Mouse (Mus musculus) kidney, postnatal 36 days (tissue): ENCODE measurements at regions not wholly inside any gene's neighbourhood (a gene's known extent, or its start where the extent isn't known, plus 50 kb on each side); places are given as distances from the start of the nearest gene placed in this dataset.

Experiments used
- DNase-seq, 2 experiments: peaks; one replicate each; pipeline ENCODE4 v3.0.0; 2021 to 2022; ENCODE audit warnings: mixed read lengths in 2 of 2

DNA sequence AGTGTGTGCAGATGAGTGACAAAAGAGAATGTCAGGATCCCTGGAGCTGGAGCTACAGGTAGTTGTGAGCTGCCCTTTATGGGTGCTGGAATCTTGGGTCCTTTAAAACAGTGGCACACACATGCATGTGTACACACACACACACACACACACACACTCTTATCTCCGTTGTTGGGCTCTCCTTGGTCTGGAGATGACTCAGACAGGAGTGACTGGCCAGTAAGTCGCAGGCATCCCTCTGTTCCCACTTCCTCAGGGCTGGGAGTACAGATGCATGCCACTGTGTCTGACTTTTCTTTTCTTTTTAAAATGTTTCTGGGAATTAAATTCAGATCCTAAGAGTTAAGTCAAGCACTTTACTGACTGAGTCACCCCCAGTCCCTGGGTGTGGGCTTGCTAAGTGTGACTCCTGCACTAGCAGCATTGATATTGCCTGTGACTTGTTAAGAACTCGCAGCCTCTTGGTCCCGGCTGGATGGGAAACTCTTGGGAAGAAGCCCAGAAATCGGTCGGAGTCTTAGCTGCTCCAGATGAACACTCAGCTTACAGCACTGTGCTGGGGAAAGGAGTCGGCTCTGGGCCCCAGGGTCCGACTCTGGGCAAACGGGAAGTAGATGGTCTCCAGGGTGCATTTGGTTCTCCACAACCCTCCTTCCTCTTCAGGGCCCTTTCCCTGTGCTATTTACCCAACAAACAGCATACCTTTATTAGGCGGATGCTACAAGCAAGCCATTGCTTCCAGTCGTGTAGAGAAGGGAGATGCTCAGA is 233.0 kb upstream of the Cxcr4 start:
- DNase-seq, result no peak

- DNase-seq, result peak; percentile 73 to 90
Observed at GRCm38 (mm10) chr1:128824235-128824634, 232.1 kb upstream of the Cxcr4 start.

GRCm38 (mm10) chr1:128821991-128822390 is 229.9 kb upstream of the Cxcr4 start:
- DNase-seq, result no peak

DNA sequence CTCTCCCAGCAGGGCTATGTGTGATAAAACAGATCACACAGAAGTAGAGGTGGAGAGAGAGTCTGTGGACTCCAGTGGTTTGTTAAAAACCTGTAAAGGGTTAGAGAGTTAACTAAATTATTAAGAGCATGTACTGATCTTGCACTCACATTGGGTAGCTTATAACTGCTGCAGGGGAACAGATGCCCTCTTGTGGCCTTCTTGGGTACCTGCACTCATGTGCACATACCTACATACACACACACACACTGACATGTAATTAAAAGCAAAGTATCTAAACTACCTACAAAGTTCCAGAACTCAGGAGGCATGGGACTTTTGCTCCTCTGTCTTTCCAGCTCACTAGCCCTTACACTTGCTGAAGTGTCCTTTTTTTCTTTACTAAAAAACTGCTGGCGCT is 228.4 kb upstream of the Cxcr4 start:
- DNase-seq, result no peak

DNA sequence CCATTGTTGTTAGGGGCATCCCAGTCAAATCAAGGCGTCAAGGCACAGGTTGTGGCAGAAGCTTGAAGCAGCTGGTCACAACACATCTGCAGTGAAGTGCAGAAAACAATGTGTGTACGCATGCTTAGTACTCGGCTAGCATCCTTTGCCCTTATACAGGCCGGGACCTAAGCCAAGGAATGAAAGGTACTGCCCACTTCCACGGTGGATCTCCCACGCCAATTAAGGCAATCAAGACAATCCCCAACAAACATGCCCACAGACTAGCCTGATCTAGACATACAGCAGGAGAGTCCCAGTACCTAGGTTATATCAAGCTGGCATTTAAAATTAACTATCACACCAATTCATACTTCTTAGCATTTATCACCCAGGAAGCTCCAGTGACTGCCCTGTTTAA is 227.5 kb upstream of the Cxcr4 start:
- no peak for DNase-seq

DNA sequence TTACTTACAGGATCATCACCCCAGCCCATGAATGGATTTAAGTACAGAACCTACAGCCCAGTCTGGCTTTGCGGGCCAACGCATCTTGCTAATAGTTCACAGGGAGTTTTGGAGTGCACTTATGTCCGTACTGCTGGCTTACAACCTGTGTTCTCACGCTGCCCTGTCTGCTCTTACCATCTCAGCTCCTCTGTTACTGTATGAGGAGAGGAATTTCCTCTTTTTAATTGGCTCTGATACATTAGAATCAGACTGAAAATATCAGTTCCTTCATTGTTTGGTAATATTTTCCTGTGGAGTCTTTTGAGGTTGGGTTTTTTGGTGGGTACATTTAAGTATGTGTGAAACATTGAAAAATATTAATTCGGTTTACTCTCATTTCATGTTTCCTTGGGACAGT is 221.3 kb upstream of the Cxcr4 start:
- no peak for DNase-seq

DNA sequence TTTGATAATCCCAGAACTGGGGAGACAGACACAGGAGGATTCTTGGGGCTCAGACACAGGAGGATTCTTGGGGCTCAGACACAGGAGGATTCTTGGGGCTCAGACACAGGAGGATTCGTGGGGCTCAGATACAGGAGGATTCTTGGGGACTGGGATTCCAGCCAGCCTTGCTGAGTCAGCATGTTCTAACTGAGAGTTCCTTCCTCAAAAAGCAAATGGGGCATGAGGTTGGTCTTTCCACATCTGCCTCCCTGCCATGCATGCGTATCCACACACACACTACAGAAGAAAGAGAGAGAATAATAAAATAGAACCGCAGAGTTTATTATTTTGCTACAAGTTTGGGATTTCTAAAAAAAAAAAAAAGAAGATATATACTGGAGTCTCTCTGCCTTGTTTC is 218.8 kb upstream of the Cxcr4 start:
- no peak for DNase-seq

GRCm38 (mm10) chr1:128810094-128810493 is 218.0 kb upstream of the Cxcr4 start:
- DNase-seq, result no peak

DNA sequence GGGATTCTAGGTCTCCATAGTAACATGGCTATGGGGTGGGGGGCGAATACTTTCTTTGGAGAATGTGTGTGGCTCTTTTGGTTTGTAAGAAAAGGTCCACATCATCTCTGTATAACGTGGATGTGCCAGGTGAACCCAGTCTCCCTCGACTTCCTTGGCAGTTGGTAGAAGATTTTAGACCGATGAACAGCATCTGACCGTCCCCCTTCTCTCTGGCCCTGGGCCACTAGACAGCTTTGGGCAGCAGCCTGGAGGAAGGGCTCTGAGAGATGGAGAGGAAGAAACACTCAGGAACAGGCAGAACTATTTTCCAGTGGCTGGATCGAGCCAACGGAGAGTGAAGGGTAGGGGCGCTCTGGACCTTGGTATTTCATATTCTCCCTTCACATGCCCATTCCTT is 217.5 kb upstream of the Cxcr4 start:
- no peak for DNase-seq

GRCm38 (mm10) chr1:128808599-128808998 is 216.5 kb upstream of the Cxcr4 start:
- DNase-seq, result no peak

- no peak for DNase-seq
Observed at GRCm38 (mm10) chr1:128805687-128806653, 213.9 kb upstream of the Cxcr4 start.

- DNase-seq, result no peak
Observed at GRCm38 (mm10) chr1:128803433-128804060, 211.5 kb upstream of the Cxcr4 start.

DNA sequence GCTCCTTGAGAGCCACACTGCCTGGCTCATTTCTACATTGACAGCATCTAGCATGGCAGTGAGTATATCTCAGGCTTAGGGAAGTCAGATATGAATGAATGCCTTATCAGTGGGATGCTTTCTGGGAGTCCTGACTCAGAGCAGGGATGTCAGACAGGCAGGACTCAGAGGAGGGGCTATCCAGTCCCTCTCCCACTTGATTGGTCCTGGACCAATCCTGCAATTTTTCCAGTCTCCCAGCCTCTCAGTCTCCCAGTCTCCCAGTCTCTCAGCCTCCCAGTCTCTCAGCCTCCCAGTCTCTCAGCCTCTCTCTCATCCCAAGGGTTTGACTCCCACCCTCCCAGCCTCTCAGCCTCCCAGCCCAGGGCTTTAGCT is 211.0 kb upstream of the Cxcr4 start:
- DNase-seq, result no peak

DNA sequence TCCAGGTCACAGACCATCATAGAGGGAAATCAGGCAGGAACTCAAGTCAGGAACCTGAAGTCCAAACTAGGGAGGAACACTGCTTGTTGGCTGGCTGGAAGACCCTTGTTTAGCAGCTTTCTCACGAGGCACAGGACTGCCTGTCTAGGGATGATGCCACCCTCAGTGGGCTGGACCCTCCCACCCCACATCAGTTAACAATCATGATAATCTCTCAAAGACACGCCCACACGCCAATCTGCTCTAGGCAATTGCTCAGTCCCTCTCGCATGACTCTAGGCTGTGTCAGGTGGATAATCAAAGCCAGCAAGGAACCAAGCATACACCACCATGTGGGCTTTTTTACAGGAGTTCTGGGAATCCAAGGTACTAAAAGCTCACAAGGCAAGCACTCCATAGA is 206.6 kb upstream of the Cxcr4 start:
- no peak for DNase-seq

GRCm38 (mm10) chr1:128795654-128796053 is 203.6 kb upstream of the Cxcr4 start:
- DNase-seq, result no peak

DNA sequence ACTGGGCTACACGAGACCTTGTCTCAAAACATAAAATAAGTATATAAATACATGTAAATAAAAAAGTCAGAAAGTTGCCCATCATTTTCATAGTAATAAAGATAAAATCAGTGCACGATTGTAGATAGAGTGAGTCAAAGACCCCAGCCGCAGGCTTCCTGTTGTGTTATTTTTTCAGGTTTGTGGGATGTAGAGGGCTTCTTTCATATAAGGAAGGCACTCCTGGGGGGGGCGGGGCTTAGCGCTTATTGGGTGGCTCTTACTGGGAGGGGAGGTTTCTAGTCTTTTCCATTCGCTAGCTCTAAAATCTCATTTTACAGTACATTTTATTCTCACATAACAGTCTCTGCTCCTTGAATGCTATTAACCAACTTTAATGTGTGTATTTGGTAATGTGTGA is 198.8 kb upstream of the Cxcr4 start:
- no peak for DNase-seq

- DNase-seq, result no peak
Observed at GRCm38 (mm10) chr1:128789567-128790335, 197.7 kb upstream of the Cxcr4 start.

DNA sequence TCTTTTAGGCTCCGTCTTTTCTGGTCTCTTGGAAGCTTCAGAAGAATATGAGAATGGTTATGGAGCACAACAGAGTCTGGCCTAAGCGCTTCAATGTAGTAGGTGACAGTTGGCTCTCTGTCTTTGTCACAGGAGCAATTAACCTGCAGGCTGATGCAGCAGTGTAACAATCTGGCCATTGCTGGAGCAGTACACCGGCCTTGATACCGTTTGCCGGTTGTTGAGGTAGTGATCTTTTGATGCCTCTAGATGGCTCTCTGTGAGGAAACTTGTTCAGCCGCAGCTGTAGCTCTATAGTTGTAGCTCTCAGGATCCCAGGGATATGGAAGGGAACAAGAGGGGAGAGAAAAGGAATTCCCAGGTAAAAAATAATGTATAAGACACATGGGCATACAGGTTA is 196.1 kb upstream of the Cxcr4 start:
- no peak for DNase-seq

- no peak for DNase-seq
Observed at GRCm38 (mm10) chr1:128786941-128787569, 195.0 kb upstream of the Cxcr4 start.

- no peak for DNase-seq
Observed at GRCm38 (mm10) chr1:128782286-128782685, 190.2 kb upstream of the Cxcr4 start.

- DNase-seq, result no peak
Observed at GRCm38 (mm10) chr1:128781871-128782270, 189.8 kb upstream of the Cxcr4 start.

DNA sequence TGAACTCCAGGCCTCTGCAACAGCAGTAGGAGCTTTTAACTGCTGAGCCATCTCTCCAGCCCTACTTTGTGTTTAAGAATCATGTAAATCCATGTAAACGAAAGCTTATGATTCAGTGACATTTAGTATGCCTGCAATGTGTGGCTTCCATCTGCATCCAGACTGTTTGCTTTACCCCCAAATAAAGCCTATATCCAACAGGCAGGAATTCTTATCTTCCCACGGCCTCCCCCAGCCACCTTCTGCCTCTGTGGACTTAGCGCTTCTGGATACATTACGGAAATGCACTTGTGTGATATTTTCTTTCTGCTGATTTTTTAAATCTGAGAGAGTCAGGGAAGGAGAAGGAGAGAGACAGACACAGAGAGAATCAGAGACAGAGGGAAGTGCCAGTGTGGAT is 189.2 kb upstream of the Cxcr4 start:
- no peak for DNase-seq
